25 mouse cellular contexts compared by ENCODE assay signal in the genomic region with DNA sequence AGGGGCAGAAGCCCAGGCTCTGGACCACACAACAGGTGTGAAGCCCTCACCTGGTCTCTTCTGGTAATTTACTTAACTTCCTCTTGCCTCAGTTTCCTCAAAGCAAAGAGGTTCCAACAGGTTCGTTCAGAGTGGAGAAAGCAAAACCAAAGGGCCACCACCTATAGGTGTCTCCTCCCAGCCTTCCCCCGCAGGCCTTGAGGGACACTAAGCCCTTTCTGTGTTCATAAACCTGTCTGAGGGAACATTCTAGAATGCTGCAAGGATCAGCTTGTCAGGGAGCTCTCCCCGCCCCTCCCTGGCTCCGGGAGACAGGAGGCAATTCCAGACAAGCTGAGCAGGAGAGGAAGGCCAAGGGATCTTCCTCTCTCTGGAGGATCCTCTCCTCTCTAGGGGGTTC. TPM values are rescaled to one million over a fixed set of nuclear protein-coding genes. Genes with fewer than 3 reads are reported as not detected.
"Had no signal": no experiment of that assay in that cellular context is flagged by ENCODE, and none has a peak within 500 bp of the region (broad histone marks: within the 10 kb centered on the region; RNA-seq: fewer than 3 reads in every experiment).

A gene (plus strand): TSS at position 301 of the 400 bp plus-strand sequence.

- H3K4me1 ChIP-seq: neural tube, embryonic 12.5 days; neural tube, embryonic 13.5 days; neural tube, embryonic 15.5 days; stomach, embryonic 15.5 days had no signal

- H3K9me3 ChIP-seq: neural tube, embryonic 13.5 days; neural tube, embryonic 15.5 days; stomach, embryonic 15.5 days had no signal

- H3K36me3 ChIP-seq: neural tube, embryonic 12.5 days; neural tube, embryonic 13.5 days; neural tube, embryonic 15.5 days; stomach, embryonic 15.5 days had no signal

- H3K27ac ChIP-seq: neural tube, embryonic 12.5 days; neural tube, embryonic 13.5 days; neural tube, embryonic 15.5 days; stomach, embryonic 15.5 days; stomach, postnatal 0 days had no signal

- H3K4me2 ChIP-seq: neural tube, embryonic 12.5 days; neural tube, embryonic 13.5 days; neural tube, embryonic 15.5 days; stomach, embryonic 15.5 days had no signal

- H3K27me3 ChIP-seq: neural tube, embryonic 12.5 days; neural tube, embryonic 13.5 days; neural tube, embryonic 15.5 days; stomach, embryonic 15.5 days had no signal

- DNase-seq: retina, postnatal 1 day; right cerebral cortex, adult 18-20 months; right cerebral cortex, postnatal 14 days; right cerebral cortex, postnatal 25 days; right cerebral cortex, postnatal 4 days; spleen, adult 18-20 months; thymus, adult 18-20 months; thymus, adult 2 months; thymus, postnatal 14 days; thymus, postnatal 25 days; thymus, postnatal 36 days; thymus, postnatal 4 days had no signal

- H3K9ac ChIP-seq: neural tube, embryonic 12.5 days; neural tube, embryonic 13.5 days; neural tube, embryonic 15.5 days; stomach, embryonic 15.5 days had no signal

- H3K4me3 ChIP-seq: neural tube, embryonic 12.5 days; neural tube, embryonic 13.5 days; neural tube, embryonic 15.5 days; stomach, embryonic 15.5 days had no signal

RNA-seq across cellular contexts. Expression of the gene that starts here (rescaled TPM):
- total RNA-seq: neutrophil, adult 5-6 weeks had no signal
- polyA plus RNA-seq: neural tube, embryonic 12.5 days; neural tube, embryonic 13.5 days; neural tube, embryonic 14.5 days; neural tube, embryonic 15.5 days; small intestine, adult 2 months; spleen, adult 2 months; stomach, embryonic 14.5 days; stomach, embryonic 15.5 days; stomach, embryonic 16.5 days; stomach, postnatal 0 days; thymus, adult 2 months; thymus, postnatal 0 days; urinary bladder, adult 2 months had no signal
